ENCODE assay signal across 8 mouse cellular contexts in the genomic region with DNA sequence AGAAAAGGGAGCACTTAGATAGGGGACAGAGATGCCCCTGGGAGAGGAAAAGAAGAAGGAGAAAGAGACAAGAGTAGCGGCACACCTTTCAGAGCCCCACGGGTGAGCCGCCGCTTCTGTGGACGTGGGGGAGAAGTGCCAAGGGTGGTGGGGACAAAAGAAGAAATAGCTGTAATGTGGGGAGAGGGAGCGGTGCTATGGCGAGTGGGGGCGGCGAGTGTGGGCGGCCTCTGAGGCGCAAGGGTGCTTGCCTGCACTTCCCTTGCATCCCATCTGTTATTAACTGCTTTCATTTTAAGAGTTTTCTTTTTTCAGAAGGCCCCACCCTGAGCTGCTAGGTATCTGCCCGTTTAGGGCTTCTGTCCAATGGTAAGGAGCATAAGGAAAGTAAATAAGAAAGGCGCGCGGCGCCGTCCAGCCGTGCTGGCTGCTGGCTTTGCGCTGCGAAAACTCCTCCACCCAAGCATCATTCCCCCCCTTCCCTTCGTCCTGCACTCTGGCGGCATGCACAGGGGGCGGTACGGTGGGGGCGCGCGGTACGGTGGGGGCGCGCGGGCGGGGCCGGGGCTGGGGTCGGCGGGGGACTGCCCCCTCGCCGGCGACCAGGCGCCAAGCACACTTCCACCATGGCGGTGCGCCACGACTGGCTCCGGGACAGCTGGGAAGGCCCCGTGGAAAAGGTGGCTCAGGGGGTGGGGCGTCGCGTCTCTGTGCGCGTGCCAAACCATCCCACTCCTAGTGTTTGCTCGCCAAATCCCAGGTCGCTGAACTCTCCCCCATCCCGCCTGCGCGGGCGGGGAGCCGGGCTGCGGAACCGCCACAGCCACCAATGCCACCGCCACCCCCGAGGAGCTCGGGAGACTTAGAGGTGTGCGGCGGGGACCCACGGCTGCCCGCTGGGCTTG. TPM values are rescaled to one million over a fixed set of nuclear protein-coding genes. Genes with fewer than 3 reads are reported as not detected.
A peak's percentile ranks its signal among the peaks of the same experiment; 100 is the strongest.
DNase-seq lines count a peak whose midpoint lies in the region; ATAC-seq lines count a peak whose summit lies in the region.

No protein-coding gene starts in this region.

- H3K36me3 ChIP-seq in megakaryocyte, embryonic 14.5 days (replicated peaks; ENCODE audit: low read length), result no peaks in the 10 kb centered on the region
- H3K36me3 ChIP-seq in embryonic facial prominence, embryonic 12.5 days, result no peaks in the 10 kb centered on the region
- no peaks in the 10 kb centered on the region for H3K36me3 ChIP-seq in intestine, embryonic 16.5 days (ENCODE audit: control insufficient read depth, insufficient read depth, low read length)

- no peaks in the 10 kb centered on the region for H3K4me1 ChIP-seq in megakaryocyte, embryonic 14.5 days
- H3K4me1 ChIP-seq in embryonic facial prominence, embryonic 12.5 days, result no peaks in the 10 kb centered on the region
- H3K4me1 ChIP-seq in intestine, embryonic 16.5 days (ENCODE audit: control insufficient read depth, insufficient read depth, low read length), result no peaks in the 10 kb centered on the region

- H3K27ac ChIP-seq in embryonic facial prominence, embryonic 12.5 days, result no peak overlapping the region
- H3K27ac ChIP-seq in intestine, embryonic 16.5 days (ENCODE audit: low read length), result no peak overlapping the region

- DNase-seq in cerebellum, adult 18-20 months, result peak; percentile 42 to 81
- no peak for DNase-seq in cerebellum, adult 9-10 months
- peak; percentile 73 for DNase-seq in neural tube, embryonic 10.5 days (ENCODE audit: extremely low spot score, low spot score)
- no peak for DNase-seq in layer of hippocampus, adult 9-10 months (ENCODE audit: low spot score)

- peaks cover 25% of the 10 kb centered on the region for H3K9me3 ChIP-seq in megakaryocyte, embryonic 14.5 days
- peaks cover 12% of the 10 kb centered on the region for H3K9me3 ChIP-seq in embryonic facial prominence, embryonic 12.5 days
- H3K9me3 ChIP-seq in intestine, embryonic 16.5 days (ENCODE audit: control insufficient read depth, low read length), result peaks cover 14% of the 10 kb centered on the region

- no peak overlapping the region for H3K9ac ChIP-seq in embryonic facial prominence, embryonic 12.5 days
- H3K9ac ChIP-seq in intestine, embryonic 16.5 days (ENCODE audit: low read depth, low read length), result no peak overlapping the region

- H3K4me2 ChIP-seq in embryonic facial prominence, embryonic 12.5 days (replicated peaks), result peak overlapping the region; percentile 16; the same call in 1 of the 2 replicates
- 0 out of 2 replicates have a peak overlapping the region, but pooled peaks have one; percentile 2 for H3K4me2 ChIP-seq in intestine, embryonic 16.5 days (ENCODE audit: low read depth, low read length)

- WGBS in embryonic facial prominence, embryonic 12.5 days, result 51% methylated on average over 65 of the region's 65 CpGs
- WGBS in intestine, embryonic 16.5 days, result 59% methylated on average over 65 of the region's 65 CpGs

- H3K27me3 ChIP-seq in megakaryocyte, embryonic 14.5 days (replicated peaks), result peaks cover 1% of the 10 kb centered on the region
- H3K27me3 ChIP-seq in embryonic facial prominence, embryonic 12.5 days, result no peaks in the 10 kb centered on the region
- no peaks in the 10 kb centered on the region for H3K27me3 ChIP-seq in intestine, embryonic 16.5 days (replicated peaks; ENCODE audit: control insufficient read depth, insufficient read depth, low read length)

- peak overlapping the region; percentile 71 for H3K4me3 ChIP-seq in megakaryocyte, embryonic 14.5 days (replicated peaks)
- peak overlapping the region; percentile 18; the same call in 1 of the 2 replicates for H3K4me3 ChIP-seq in embryonic facial prominence, embryonic 12.5 days
- H3K4me3 ChIP-seq in intestine, embryonic 16.5 days (ENCODE audit: low read length), result peak overlapping the region; percentile 4; the same call in 1 of the 2 replicates

- ATAC-seq in megakaryocyte, adult 5-6 weeks (ENCODE audit: poor library complexity, severe bottlenecking), result no peak
- ATAC-seq in embryonic facial prominence, embryonic 12.5 days (ENCODE audit: insufficient number of reproducible peaks, insufficient read depth, low FRiP score, low TSS enrichment), result no peak
- ATAC-seq in intestine, embryonic 16.5 days, result no peak

RNA-seq across cellular contexts. Expression of a gene that starts 49.2 kb away (rescaled TPM):
- polyA plus RNA-seq in megakaryocyte, embryonic 14.5 days (2012; ENCODE audit: insufficient read depth, low replicate concordance), result 0.58 and 1.3 TPM in 2 replicates
- 17.6 and 21.0 TPM in 2 replicates for total RNA-seq in megakaryocyte, adult 5-6 weeks (2015)
- 8.3 and 10.1 TPM in 2 replicates for total RNA-seq in megakaryocyte, adult 5-6 weeks (2017)
- 37.5 and 40.0 TPM in 2 replicates for polyA plus RNA-seq in embryonic facial prominence, embryonic 12.5 days (2016; fragmentation: Nextera tagmentation; extraction: Ambion mirVana)
- polyA plus RNA-seq in intestine, embryonic 16.5 days (2015; fragmentation: Nextera tagmentation; extraction: Ambion mirVana), result 24.3 and 26.3 TPM in 2 replicates

RNA-seq across cellular contexts. Expression of a gene that starts 49.5 kb away (rescaled TPM):
- not detected in 2 replicates for polyA plus RNA-seq in megakaryocyte, embryonic 14.5 days (2012; ENCODE audit: insufficient read depth, low replicate concordance)
- 3.6 and 5.1 TPM in 2 replicates for total RNA-seq in megakaryocyte, adult 5-6 weeks (2015)
- total RNA-seq in megakaryocyte, adult 5-6 weeks (2017), result 3.3 and 3.9 TPM in 2 replicates
- 6.7 and 7.8 TPM in 2 replicates for polyA plus RNA-seq in embryonic facial prominence, embryonic 12.5 days (2016; fragmentation: Nextera tagmentation; extraction: Ambion mirVana)
- polyA plus RNA-seq in intestine, embryonic 16.5 days (2015; fragmentation: Nextera tagmentation; extraction: Ambion mirVana), result 4.7 and 5.1 TPM in 2 replicates

Comparison
In these comparisons a context has a peak if more than half of its experiments do, and no peak if none do; other contexts are left out.
1. DNase-seq: peak in cerebellum, adult 18-20 months (2 of 2) and neural tube, embryonic 10.5 days (single experiment); none in cerebellum, adult 9-10 months (single experiment) and layer of hippocampus, adult 9-10 months (single experiment).
2. H3K4me3 ChIP-seq: peak in every context shown above with its lines; median percentile 71 in megakaryocyte, embryonic 14.5 days; 18 in embryonic facial prominence, embryonic 12.5 days; 4 in intestine, embryonic 16.5 days.
3. RNA of a gene that starts 49.2 kb away (polyA plus RNA-seq): 37.5 to 40.0 TPM in embryonic facial prominence, embryonic 12.5 days and 24.3 to 26.3 TPM in intestine, embryonic 16.5 days; 0.58 to 1.3 TPM in megakaryocyte, embryonic 14.5 days; every median in the first group is over 10 times any median in the second.